Mouse (Mus musculus) hematopoietic stem cell, adult 5-6 weeks (primary cell): ENCODE data around the gene Tmed3. TPM values are rescaled to one million over a fixed set of nuclear protein-coding genes. Genes with fewer than 3 reads are reported as not detected.

Experiments
- ATAC-seq, 2 experiments: fragments of 125-278 bp in 1 of 2; replicated peaks in 1 of 2; 2 replicates each; pipeline ENCODE4 v1.8.0; 2016 to 2017; ENCODE audit warnings: inconsistent platforms in 2 of 2, mild to moderate bottlenecking in 2 of 2, moderate number of reproducible peaks in 2 of 2, low read depth in 1 of 2, moderate TSS enrichment in 1 of 2; ENCODE audit not compliant: low FRiP score in 2 of 2, poor library complexity in 2 of 2, severe bottlenecking in 2 of 2, insufficient read depth in 1 of 2, low TSS enrichment in 1 of 2
- total RNA-seq: library from RNA; stranded (forward); fragments of 172-1452, 232-1000 nt; gene quantifications from 2 replicates; pipeline ENCODE4 v1.2.3, GENCODE M21; 2017

Tmed3 gene
- total RNA-seq = 79.0 and 101 TPM in 2 replicates

- ATAC-seq = peak; percentile 92 to 97
These were observed at the start of gene Tmed3 for GRCm38 (mm10) chr9:89704265-89705196. Gene Tmed3 (minus strand): TSS chr9:89705068.

GRCm38 (mm10) chr9:89740041-89740440 lies 35.2 kb upstream of the Tmed3 start:
- ATAC-seq = no peak

- no peak for ATAC-seq
These were observed 33.4 kb upstream of the Tmed3 start, which contains the start of gene Ankrd34c for GRCm38 (mm10) chr9:89738295-89738694. Gene Ankrd34c (minus strand): TSS chr9:89738475.

- no peak for ATAC-seq
These were observed 33.0 kb upstream of the Tmed3 start for GRCm38 (mm10) chr9:89737888-89738287.

GRCm38 (mm10) chr9:89736932-89737705 lies 32.3 kb upstream of the Tmed3 start:
- peak; percentile 77 to 85 for ATAC-seq

GRCm38 (mm10) chr9:89706906-89707305 lies 2.0 kb upstream of the Tmed3 start:
- ATAC-seq = peak; percentile 23 to 42; a peak in 2 of 4 replicates

- peak; percentile 19 to 27; a peak in 3 of 4 replicates for ATAC-seq
These were observed 297 bp upstream of the Tmed3 start for GRCm38 (mm10) chr9:89705197-89705533.

- peak; percentile 9 to 37; a peak in 2 of 4 replicates for ATAC-seq
These were observed 3.9 kb downstream of the Tmed3 start for GRCm38 (mm10) chr9:89700910-89701457.

- ATAC-seq = no peak; a peak in 1 of 4 replicates
These were observed 9.7 kb downstream of the Tmed3 start for GRCm38 (mm10) chr9:89695143-89695542.

- ATAC-seq = no peak
These were observed 11.2 kb downstream of the Tmed3 start for GRCm38 (mm10) chr9:89693670-89694069.

GRCm38 (mm10) chr9:89689179-89689578 lies 15.7 kb downstream of the Tmed3 start:
- no peak for ATAC-seq

- peak; percentile 90 to 94 for ATAC-seq
These were observed 17.2 kb downstream of the Tmed3 start for GRCm38 (mm10) chr9:89687503-89688226.

- ATAC-seq = no peak
These were observed 18.6 kb downstream of the Tmed3 start for GRCm38 (mm10) chr9:89686262-89686661.

GRCm38 (mm10) chr9:89678974-89679373 lies 25.9 kb downstream of the Tmed3 start:
- no peak; a peak in 1 of 4 replicates for ATAC-seq

- ATAC-seq = peak; percentile 63 to 77; a peak in 3 of 4 replicates
These were observed 30.8 kb downstream of the Tmed3 start for GRCm38 (mm10) chr9:89674014-89674618.

- no peak; a peak in 1 of 4 replicates for ATAC-seq
These were observed 31.5 kb downstream of the Tmed3 start for GRCm38 (mm10) chr9:89673402-89673801.

- peak; percentile 38 to 57; a peak in 3 of 4 replicates for ATAC-seq
These were observed 35.0 kb downstream of the Tmed3 start for GRCm38 (mm10) chr9:89669878-89670277.
